Mouse (Mus musculus) left cerebral cortex, adult 11 months (tissue): ENCODE data around the gene Dapp1.
"Not testable (repeated sequence)": the region's sequence is repeated elsewhere in the genome, so short reads cannot be mapped to it uniquely, and the experiment has no call there.

ENCODE experiments used
- DNase-seq: peaks from one replicate; pipeline ENCODE4 v3.0.0; 2022; ENCODE audit warnings: low spot score

The Dapp1 gene

DNA sequence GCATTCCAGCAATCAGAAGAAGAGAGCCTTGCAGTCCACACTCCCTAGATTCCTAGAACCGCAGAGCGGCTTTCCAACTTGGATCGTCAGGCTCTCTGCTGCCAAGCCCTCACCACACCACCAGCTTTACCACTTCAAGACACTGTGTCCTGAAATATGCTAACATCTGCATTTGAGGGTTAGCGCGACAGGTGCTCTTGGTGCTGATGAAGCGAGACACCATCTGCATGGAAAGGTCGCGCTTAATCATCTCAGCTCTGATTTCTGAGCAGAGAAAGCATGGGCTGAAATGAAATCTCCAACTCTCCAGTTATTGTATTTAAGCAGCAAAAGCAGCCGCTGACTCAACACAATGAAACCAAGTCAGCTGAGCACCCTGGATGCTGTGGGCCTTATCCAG, 8.1 kb upstream of the Dapp1 start:
- no peak for DNase-seq

DNA sequence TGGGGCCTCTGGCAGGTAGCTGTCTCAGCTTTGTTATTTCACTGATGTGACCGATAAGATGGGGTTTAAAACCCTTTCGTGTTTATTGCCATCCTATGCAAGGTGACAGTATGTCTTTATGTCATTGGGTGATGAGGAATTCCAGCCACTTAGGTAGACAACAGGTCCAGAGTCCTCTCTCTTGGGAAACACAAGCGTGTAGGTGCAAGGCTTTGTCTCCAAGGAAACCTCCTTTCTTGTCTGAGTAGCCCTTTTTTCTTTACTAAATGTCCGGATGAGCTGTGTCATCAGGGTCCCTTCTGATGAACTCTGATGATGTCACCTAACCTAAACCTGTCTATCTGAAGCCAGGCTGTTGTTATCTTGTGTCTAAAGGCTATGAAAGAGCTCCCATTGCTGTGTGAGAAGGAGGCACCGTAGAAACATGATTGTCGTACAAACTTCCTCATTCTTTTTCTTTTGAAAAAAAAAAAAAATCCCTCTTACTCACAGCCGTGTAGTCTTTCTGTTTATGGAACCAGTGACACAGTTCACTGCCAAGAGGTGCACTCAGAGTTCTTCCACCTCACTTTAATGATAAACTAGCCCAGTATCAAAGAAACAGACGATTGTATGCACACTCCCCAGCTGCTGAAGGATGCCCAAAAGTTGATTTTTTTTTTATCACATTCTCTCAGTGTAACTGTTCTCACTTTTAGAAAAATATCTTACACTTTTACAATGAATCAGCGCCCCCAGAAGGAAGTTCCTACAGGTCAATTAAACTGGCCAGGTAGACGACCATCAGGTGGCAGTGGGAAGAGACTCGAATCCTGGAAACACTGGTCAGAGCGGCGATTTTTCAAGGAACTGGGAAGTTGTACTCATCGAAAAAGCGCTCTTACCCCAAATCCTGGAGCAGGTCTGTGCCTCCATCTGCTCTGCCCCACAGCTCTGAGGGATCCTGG, 637 bp downstream of the Dapp1 start:
- no peak for DNase-seq

DNA sequence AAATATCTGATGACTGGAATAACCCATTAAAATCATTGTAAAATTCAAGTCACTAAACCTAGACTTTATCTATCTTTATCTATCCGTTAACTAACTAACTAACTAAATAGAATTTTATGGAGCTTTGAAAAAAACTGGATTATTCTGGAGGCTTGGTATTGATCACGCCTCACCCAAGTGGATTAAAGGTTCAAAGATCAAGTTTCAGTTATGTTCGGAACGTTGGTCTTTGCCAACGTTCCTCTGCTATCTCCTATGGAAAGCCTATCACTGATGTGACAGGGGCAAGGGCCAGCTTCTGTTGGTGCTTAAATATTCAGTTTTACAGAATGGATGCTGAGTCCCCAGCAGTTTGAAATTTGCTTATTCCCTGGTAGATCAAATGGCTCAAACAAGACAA, 3.1 kb downstream of the Dapp1 start:
- no peak for DNase-seq

DNA sequence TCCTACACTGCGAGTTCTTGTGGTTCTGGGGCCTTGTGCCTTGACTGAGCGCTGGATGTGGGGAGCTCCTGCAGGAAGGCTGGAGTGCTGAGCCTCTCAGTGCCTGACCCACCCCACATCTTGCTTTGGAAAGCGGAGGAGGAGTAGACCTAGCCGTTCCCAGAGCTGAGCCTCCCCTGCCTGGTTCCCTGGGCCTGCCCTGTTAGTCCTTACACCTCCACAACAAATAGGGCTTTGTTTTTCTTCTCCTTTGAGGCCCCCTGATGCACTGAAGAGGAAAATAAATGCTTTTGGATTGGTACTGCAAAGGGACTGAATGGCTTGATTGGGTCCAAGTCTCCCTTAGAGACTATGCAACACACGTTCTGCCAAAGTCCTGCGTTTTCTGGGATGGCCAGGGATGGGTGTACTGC, 3.7 kb downstream of the Dapp1 start:
- DNase-seq: no peak

DNA sequence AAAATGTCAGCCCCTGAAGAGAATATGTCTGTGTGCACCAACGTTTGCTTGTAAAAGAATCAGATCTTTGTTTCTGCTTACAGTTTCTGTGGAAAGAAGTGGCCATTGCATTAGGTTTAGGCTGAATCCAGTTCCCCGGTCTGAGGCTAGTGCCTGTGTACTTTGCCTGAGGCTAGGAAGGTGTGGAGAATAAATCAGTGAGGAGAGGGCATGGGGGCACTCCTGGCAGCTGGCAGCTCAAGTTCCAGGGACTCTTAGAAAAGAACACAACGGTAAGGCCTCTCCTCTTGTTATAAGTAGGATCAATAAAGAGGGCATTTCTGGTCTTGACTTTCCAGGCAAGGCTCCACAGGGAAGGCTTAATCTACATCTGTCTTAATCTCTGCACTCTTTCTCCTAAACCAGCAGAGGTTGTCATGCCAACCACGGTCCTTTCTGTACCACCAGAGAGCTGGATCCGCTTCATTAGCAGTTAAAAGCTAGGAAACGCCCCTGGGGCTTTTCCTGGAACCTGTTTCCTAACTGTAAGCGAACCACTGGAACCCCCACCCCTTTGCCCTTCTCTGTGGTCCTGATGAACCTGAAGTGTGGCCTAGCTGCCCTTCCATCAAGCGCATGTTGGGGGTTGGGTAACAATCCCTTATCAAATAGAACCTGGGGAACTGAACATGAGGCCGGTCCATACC, 4.3 kb downstream of the Dapp1 start:
- DNase-seq: no peak

DNA sequence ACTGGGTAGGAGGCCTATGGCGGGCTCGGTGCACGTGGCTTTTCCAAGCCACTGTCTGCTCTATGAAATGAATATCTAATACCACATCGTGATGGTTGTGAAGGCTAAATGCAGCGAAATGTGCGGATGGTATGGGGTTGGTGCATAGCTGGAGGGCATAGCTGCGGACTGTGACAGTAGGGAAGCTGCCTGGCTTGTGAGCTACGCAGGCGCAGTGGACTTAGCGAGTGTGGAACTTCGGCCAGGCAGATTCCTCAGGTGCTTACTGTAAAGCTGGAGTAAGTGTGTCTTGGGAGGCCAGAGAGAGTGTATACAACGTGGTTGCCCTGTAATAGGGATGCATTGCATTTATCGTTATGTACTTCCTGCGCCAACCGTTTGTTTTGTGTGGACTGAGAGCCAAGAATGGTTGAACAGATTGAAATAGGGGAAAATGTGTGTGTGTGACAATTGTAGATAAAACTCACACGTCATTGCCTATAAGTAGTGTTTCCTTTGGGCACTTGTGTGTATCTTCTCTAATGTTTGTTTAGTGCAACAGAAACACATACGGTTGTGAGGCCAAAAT, 5.4 kb downstream of the Dapp1 start:
- DNase-seq: no peak

DNA sequence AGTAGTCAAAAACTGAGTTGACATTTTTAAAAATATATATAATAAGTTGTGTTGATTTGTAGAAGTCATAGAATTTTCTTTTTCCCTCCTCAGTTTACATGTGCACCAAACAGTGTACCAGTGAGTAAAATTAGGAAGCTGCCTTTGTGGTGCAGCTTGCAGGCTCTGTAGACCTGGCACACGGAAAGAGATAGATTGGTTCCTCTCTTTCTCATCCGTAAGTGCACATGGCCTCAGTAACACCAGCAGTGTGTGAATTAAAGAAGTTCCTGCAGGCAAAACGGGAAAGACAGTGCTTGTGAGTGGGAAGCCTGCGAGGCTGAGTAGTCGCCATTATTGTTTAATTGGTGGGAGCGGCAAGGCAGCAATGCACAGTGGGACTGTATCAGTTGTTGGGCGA, 5.9 kb downstream of the Dapp1 start:
- no peak for DNase-seq

DNA sequence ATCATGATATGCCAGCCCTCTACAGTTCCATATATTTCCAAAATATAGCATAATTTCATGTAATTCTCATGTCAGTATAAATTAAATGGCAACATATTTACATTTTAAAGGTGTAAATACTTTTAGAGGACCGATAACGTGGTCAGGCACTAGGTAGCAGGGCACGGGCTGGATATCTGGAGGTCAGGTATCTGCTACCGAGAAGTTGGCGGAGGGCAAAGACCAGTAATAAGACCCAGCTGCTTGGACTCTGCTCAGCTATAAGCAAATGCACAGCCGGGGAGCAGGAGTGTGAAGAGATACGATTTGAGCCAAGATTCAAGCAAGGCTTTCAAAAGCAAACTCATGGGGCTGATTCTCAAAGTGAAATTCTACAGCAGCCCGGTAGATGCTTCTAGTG, 7.0 kb downstream of the Dapp1 start:
- DNase-seq: no peak

DNA sequence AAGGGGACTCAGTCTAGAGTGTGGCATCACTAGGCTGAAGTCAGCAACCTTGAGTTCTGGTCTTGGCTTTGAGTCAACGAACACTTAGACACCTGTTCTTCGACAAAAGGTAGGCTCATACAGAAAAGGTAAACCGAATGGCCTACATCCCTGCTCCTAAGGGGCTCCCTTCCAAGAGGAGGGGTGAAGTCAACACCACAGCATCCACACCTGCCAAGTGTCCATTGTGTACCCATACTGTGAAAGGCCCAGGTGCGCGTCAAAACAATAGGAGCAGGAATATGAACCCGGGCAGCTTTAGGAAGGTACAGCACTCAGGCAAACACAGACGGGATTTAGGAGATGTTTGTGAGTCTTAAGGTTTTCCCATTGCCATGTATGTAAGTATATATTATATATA, 8.4 kb downstream of the Dapp1 start:
- no peak for DNase-seq

DNA sequence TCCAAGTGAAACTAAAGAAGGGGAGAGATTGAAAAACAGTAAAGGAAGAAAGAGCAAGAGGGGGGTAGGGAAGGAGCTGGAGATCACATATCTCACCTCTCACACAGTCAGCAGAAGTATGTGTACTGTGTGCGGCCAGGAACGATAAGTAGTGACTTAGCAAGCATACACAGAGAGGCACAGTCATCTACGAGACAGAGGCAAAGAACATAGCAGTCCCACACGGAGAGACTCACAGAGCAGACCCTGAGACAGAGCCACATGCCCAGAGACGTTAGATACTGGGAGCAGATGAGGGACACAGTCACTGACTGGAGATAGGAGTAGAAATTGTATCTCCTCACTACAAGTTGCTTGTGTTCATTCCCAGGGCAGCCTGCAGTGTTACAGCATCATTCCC, 9.1 kb downstream of the Dapp1 start:
- no peak for DNase-seq

DNA sequence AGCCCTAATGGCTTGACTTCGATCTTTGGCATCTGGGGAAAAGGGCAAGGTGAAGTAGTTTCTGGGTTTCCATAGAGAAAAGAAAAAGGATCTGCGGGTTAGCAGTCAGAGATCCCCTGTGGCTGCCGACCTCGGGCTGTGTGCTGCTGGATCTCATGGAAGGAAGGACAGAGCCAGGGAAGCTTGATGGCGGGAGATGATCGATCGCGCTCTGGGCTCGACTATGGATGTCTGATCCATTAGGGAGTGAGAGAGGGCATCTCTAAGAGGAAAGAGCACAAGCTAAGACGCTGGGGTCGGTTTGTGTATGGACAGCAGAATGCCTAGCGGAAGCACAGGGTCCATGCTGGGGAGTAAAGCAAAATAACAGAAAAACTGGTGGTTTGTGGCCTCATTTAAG, 11.4 kb downstream of the Dapp1 start:
- no peak for DNase-seq

DNA sequence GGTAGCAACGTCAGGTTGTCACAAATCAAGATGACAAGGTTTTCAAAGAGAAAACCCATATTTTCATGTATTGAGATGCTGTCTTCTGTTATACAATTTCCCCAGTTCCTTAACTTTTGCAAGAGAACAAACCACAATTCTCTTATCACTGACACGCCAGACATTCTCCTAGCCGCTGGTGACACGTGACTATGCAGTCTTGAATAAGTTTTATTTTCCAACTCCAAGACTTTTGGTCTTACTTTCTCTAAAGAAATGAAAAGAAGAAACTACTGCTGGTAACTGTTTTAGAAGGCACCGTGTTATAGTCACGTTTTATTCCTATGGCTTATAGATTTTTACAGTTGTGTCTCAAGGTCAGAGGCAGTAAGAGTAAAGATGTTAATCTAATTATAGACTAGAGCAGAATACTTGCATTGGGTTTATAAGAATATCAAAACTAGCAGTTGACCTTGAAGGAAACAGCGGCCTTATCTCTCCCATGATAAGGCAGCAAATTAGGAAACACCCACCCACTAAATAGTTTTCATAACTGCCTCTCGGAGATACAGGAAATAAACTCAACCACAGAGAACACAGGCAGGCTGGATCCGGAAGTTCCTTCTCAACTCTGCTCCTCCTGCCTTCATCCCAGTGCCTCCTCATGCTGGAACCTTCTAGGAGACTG, 12.4 kb downstream of the Dapp1 start:
- DNase-seq: no peak

DNA sequence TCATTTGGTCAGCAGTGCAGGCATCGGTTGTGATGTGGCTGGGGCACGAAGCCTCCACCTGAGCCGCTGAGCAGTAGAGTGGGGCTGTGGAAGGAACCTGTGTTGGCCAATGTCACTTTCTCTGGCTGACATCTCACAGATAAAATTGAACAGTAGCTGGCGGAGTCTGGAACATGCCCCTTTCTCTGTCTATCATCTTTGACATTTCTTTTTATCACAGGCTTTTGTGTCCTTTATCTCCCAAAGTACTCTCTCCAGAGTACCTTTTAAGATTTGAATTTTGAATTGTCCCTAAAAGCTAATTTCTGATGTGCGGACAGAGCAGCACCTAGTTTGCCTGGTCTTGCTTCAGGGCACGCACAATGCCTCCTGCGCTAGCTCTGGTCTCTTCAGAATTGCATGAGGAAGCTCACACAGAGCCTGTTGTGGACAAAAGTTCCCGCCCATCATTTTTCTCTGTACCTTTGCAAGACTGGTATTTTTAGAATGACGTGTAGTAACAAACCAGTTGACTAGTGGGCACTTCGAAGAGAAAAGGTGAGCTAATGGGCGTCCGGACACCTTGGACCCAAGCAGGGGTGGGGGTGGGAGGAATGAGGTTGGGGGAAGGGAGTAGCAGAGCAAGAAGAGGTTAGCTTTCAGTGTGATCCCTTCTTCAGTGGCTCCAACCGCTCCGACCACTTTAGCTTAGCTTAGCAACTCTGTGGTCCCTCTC, 13.1 kb downstream of the Dapp1 start:
- DNase-seq: no peak

DNA sequence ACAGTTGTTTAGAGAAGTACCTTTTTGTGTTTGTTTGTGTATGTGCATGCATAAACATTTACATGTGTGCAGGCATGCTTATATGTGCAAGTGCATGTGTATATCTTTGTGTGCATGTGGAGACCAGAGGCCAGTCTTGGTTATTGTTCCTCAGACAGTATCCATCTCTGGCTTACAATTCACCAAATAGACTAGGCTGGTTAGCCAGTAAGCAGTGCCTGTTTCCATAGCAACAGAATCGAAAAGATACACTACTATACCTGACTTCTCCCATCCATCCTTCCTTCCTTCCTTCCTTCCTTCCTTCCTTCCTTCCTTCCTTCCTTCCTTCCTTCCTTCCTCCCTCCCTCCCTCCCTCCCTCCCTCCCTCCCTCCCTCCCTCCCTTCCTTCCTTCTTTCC, 17.3 kb downstream of the Dapp1 start:
- not testable (repeated sequence) for DNase-seq

DNA sequence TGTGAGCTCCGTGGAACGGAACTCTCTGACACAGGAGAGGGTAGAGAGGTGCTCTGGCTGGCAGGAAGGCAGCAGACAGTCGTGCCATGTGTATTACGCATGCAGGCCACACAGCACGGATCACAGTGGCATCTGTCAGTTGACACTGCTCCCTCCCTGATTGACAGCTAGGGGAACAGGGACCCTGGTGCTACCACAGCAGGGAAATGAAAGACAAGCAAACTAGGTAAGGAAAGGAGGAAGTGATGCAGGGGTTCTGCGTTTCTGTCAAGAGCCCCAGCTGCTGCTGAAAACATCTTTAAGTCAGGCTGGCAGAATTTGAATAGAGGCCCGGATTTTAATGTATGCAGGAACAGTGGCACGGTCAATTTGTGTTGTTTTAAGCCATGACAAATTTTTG, 17.8 kb downstream of the Dapp1 start:
- DNase-seq: no peak

DNA sequence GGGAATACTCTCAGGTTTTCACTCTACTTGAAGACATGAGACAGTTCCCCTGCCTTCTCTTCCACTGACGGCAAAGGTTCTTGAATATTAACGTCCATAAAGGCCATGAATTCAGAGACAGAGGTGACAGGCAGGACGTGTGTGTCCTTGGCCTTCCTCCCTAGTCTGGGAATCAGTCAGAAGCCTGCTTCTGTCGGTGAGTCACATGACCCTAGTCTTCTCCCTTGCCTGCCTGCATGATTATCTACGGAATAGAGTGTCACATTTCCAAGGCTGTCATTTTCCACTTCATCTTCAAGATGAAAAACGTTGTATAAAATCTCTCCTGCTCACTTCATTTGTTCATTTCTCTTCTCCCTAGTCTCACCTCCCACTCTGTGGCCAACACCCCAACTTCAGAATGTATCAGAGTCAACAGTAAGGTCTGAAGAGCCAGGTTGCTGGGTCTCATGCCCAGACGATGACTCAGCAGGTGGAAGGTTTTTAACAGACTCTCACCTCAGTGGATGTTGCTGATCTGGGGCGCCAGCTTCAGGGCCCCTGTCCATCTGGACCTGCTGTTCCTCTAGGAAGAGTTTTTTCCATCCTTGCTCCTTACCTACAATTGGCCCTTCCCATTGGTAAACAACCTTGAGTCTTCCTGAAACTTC, 19.5 kb downstream of the Dapp1 start:
- DNase-seq: no peak

DNA sequence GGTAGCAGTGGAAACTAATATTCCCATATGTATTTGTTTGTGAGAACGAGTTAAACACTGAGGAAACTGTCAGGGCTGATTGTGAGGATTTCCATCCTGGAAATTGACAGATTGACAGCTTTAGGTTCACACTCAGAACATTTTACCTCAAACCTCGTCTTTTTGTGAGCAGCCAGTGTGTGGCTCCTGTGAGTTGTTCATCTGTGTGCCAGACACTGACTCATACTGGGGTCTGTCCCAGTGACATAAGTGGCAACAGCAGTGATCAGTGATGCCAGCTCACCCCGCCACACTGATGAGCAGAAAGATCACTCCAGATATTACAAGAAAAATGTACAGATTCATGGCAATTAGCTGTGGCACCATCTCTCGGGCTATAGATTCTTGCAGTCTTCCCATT, 21.9 kb downstream of the Dapp1 start:
- no peak for DNase-seq

DNA sequence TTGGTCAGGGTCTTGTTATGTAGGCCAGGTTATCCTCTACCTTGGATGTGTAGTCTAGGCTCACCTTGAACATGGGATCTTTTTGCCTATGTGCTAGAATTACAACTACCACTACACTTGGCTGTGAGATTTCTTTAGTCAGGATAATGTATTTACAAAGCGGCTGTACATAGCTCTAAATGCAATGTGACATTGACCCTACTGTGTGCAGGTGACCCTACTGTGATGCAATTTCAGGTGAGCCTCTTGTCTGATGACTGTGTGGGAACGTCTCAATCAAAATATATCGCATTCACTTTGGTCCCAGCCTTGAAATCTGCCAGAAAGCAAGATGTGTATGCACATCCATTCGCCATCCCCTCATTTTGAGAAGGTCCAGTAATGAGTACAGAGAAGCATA, 23.0 kb downstream of the Dapp1 start:
- no peak for DNase-seq

DNA sequence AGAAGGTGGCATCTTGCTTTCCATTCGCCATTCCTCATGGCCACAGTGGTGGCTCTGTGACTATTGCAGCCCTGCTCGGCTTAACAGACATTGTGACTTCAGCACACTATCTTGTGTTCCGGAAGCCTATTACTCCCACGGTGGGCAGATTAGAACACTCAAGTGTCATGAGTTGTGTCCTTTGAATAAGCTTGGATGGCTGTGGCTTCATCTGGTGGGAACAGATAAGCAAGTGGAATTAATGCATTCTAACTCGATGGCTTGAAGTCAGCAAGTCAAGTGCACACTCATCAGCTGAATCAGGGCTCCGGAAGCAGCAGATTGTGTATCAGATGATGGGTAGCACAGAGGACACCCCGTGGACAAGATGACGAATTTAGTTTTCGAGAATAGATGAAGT, 23.5 kb downstream of the Dapp1 start:
- no peak for DNase-seq

DNA sequence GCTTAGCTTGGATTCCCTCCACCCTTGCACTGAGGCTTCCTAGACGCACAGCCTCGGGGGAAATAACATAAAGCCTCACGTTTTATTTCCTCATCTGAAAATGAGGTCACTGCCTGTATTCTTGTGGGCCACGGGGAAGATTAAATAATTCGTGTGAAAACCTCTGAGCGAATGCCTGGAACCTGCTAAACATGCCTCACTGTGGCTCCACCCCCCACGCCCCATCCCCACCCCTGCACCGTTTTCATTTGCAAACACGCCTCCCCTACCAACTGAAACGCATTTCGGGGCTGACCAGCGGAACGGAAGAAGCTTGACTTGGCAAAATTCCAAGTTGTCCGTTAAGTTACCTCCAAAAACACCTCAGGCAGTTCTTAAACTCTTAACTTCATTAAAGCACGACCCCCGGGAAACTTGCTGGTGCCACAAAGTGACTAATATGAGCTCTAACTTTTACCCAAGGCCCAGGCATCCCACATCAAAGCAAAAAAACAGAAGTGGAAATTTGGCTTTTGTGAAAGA, 25.7 kb downstream of the Dapp1 start:
- no peak for DNase-seq

DNA sequence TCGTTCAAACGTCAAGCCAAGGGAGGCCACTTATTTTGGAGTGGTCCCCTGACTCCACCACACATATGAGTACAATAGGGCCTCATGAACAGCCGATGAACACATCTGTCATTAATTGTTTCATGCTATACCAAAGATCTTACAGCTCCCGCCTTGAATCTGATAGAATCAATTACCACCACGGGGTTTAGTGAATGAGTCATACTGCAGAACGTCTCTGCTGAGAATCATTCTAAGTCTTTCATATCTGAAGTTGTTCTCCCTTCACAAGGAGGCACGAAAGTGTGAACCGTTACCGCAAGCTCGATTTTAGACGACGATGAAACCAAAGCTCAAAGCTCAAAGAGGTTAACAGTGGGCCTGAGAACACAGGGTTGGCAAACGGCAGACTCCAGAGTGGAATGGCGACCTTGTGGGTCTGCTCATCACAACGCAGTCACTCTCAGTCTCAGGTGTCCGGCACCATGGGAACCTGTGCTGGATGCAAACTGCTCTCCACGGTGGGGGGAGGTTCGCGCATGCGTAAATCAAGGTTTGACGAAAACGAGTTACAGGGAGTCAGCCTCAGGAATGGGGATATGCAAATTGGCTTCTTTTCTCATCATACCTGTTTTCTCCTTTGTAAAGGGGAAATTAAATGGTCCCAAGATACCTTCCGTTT, 27.0 kb downstream of the Dapp1 start:
- DNase-seq: no peak
